Mouse (Mus musculus): ENCODE results near the gene Fam53b. TPM values are rescaled to one million over a fixed set of nuclear protein-coding genes. Genes with fewer than 3 reads are reported as not detected.
A peak's percentile ranks its signal among the peaks of the same experiment; 100 is the strongest.

Fam53b gene
- total and polyA plus RNA-seq, 3 experiments, result 15.6 to 30.9 (median 22.1) TPM

DNA sequence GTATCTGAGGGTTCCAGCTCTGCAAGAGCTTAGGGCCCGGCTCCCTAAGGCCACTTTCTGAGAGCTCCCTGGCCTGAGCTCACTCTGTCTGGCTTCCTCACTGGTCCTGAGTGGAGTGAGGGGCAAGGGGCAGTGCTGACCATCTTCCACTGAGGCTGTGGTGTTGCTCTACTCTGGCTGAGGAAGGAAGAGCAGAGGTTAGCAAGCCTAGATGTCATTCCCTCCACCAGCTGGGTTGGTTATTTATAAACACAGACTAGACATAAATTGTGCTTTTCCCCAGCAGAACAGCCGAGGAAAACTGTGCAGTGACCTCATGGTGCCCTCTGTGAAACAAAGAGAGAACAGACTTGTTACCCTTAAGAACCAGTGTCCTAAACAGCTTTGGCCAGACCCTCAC, 125.8 kb downstream of the Fam53b start:
- Histone ChIP-seq H3K4me2 (ENCODE audit: insufficient read depth, low read depth, poor library complexity, severe bottlenecking) (no peak overlapping the region), H3K9me3 (replicated peaks; ENCODE audit: low read length) (no peaks in the 10 kb centered on the region), H3K27me3 (replicated peaks) (no peaks in the 10 kb centered on the region), H3K4me1 (ENCODE audit: control insufficient read depth in 1 of 2, insufficient read depth in 2 of 2) (peaks cover 13 to 66% of the 10 kb centered on the region in 2 experiments), H3K9ac (ENCODE audit: insufficient read depth, low read depth) (no peak overlapping the region), H3K27ac (ENCODE audit: insufficient read depth, low read depth) (no peak overlapping the region), H3K79me2 (replicated peaks; ENCODE audit: control insufficient read depth, extremely low read depth, insufficient read depth, poor library complexity, severe bottlenecking) (no peaks in the 10 kb centered on the region), H3K4me3 (replicated peaks in 1 of 3; ENCODE audit: low read depth in 2 of 3, low read length in 2 of 3, poor library complexity in 1 of 3) (no peak overlapping the region), H3K36me3 (replicated peaks in 1 of 2; ENCODE audit: control insufficient read depth in 1 of 2, insufficient read depth in 1 of 2, low read length in 1 of 2) (no peaks in the 10 kb centered on the region)
- dilution Hi-C loops (cut with MboI; ENCODE audit: extremely low pct_ligation_motif_present, extremely low pct_unique_long_range_greater_than_20kb, low sequenced_read_pairs), result no loop called here
- no peak for DNase-seq (ENCODE audit: extremely low read depth)
- no peak for TF ChIP-seq ZC3H11A (IDR thresholded peaks at IDR 0.05; ENCODE audit: low read depth, low read length)
- no peak for TF ChIP-seq RAD21 (IDR thresholded peaks at IDR 0.05; ENCODE audit: low read depth, low read length)
- no peak for TF ChIP-seq KAT2A (IDR thresholded peaks at IDR 0.05; ENCODE audit: insufficient replicate concordance, low read length)
- in situ Hi-C loops (cut with MboI; ENCODE audit: low pct_ligation_motif_present, low pct_unique_long_range_greater_than_20kb, low sequenced_read_pairs), result no loop called here

DNA sequence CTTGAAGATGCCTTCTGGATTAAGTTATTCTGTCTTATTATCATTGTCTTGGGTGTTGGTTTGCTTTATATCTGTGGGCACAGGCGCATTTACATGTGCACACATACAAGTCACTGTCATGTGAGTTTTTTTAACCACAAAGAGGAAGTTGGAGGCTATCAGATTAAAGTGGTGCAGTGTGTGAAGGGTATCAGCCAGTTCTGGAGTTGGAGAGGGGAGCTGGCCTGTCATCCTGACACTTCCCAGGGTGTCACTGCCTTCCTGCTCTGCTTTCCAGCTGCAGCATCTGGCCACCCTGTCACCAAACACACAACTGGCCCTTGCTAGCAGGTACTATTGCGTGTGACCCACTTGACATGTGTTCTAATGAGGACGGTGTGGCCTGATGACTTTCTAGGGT, 127.2 kb downstream of the Fam53b start:
- Histone ChIP-seq H3K27me3 (replicated peaks) (no peaks in the 10 kb centered on the region), H3K9ac (ENCODE audit: insufficient read depth, low read depth) (no peak overlapping the region), H3K27ac (ENCODE audit: insufficient read depth, low read depth) (no peak overlapping the region), H3K9me3 (replicated peaks; ENCODE audit: low read length) (no peaks in the 10 kb centered on the region), H3K79me2 (replicated peaks; ENCODE audit: control insufficient read depth, extremely low read depth, insufficient read depth, poor library complexity, severe bottlenecking) (no peaks in the 10 kb centered on the region), H3K36me3 (replicated peaks in 1 of 2; ENCODE audit: control insufficient read depth in 1 of 2, insufficient read depth in 1 of 2, low read length in 1 of 2) (no peaks in the 10 kb centered on the region), H3K4me3 (replicated peaks in 1 of 3; ENCODE audit: low read depth in 2 of 3, low read length in 2 of 3, poor library complexity in 1 of 3) (no peak overlapping the region), H3K4me1 (ENCODE audit: control insufficient read depth in 1 of 2, insufficient read depth in 2 of 2) (peaks cover 13 to 66% of the 10 kb centered on the region in 2 experiments), H3K4me2 (ENCODE audit: insufficient read depth, low read depth, poor library complexity, severe bottlenecking) (no peak overlapping the region)
- peak; percentile 94 for TF ChIP-seq BHLHE40 (IDR thresholded peaks at IDR 0.05; ENCODE audit: low read depth, low read length)
- no peak for TF ChIP-seq KAT2A (IDR thresholded peaks at IDR 0.05; ENCODE audit: insufficient replicate concordance, low read length)
- no peak for TF ChIP-seq ZNF384 (IDR thresholded peaks at IDR 0.05; ENCODE audit: low read depth, low read length)
- TF ChIP-seq EP300 (IDR thresholded peaks at IDR 0.05; ENCODE audit: low read length), result peak; percentile 59
- TF ChIP-seq JUND (conservative IDR thresholded peaks at IDR 0.05; ENCODE audit: low read depth, low read length), result no peak
- peak; percentile 61 for DNase-seq (ENCODE audit: extremely low read depth)
- dilution Hi-C loops (cut with MboI; ENCODE audit: extremely low pct_ligation_motif_present, extremely low pct_unique_long_range_greater_than_20kb, low sequenced_read_pairs) (no loop called here), in situ Hi-C loops (cut with MboI; ENCODE audit: low pct_ligation_motif_present, low pct_unique_long_range_greater_than_20kb, low sequenced_read_pairs) (no loop called here)

DNA sequence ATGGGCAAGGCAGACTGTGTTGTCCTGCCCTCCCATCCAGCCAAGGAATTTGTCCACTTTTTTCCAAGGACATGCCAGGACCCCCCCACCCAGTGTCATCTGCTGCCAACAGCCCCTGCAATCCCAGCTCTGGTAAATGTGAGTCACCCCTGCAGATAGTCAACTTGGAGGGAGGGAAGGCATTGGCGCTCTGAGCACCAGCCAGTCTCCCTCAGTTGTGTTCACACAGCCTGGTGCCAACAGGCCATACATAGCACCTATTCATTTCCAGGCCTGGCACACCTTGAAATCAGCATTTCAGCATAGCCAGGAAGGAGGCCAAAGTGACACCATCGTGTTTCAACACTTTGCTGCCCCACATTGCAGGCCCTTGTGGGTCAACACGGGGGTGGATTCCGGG, 129.8 kb downstream of the Fam53b start:
- Histone ChIP-seq H3K27ac (ENCODE audit: insufficient read depth, low read depth) (no peak overlapping the region), H3K4me3 (replicated peaks in 1 of 3; ENCODE audit: low read depth in 2 of 3, low read length in 2 of 3, poor library complexity in 1 of 3) (no peak overlapping the region), H3K4me1 (ENCODE audit: control insufficient read depth in 1 of 2, insufficient read depth in 2 of 2) (peaks cover 15 to 63% of the 10 kb centered on the region in 2 experiments), H3K9ac (ENCODE audit: insufficient read depth, low read depth) (no peak overlapping the region), H3K27me3 (replicated peaks) (no peaks in the 10 kb centered on the region), H3K4me2 (ENCODE audit: insufficient read depth, low read depth, poor library complexity, severe bottlenecking) (no peak overlapping the region), H3K79me2 (replicated peaks; ENCODE audit: control insufficient read depth, extremely low read depth, insufficient read depth, poor library complexity, severe bottlenecking) (no peaks in the 10 kb centered on the region), H3K36me3 (replicated peaks in 1 of 2; ENCODE audit: control insufficient read depth in 1 of 2, insufficient read depth in 1 of 2, low read length in 1 of 2) (peaks cover 0 to 5% of the 10 kb centered on the region in 2 experiments), H3K9me3 (replicated peaks; ENCODE audit: low read length) (no peaks in the 10 kb centered on the region)
- in situ Hi-C loops (cut with MboI; ENCODE audit: low pct_ligation_motif_present, low pct_unique_long_range_greater_than_20kb, low sequenced_read_pairs) (no loop called here), dilution Hi-C loops (cut with MboI; ENCODE audit: extremely low pct_ligation_motif_present, extremely low pct_unique_long_range_greater_than_20kb, low sequenced_read_pairs) (no loop called here)
- no peak for DNase-seq (ENCODE audit: extremely low read depth)
- no peak for TF ChIP-seq SMC3 (IDR thresholded peaks at IDR 0.05; ENCODE audit: low read depth, low read length)
- no peak for TF ChIP-seq USF1 (IDR thresholded peaks at IDR 0.05; ENCODE audit: low read depth, low read length)
- TF ChIP-seq KAT2A (IDR thresholded peaks at IDR 0.05; ENCODE audit: insufficient replicate concordance, low read length), result no peak
- no peak for TF ChIP-seq NELFE (IDR thresholded peaks at IDR 0.05; ENCODE audit: low read depth, low read length)
- TF ChIP-seq CTCF (conservative IDR thresholded peaks at IDR 0.05 in 1 of 2, IDR thresholded peaks at IDR 0.05 in 1 of 2; ENCODE audit: low read depth in 2 of 2, low read length in 2 of 2), result no peak
- TF ChIP-seq TCF12 (IDR thresholded peaks at IDR 0.05; ENCODE audit: low read depth, low read length), result no peak
- TF ChIP-seq BHLHE40 (IDR thresholded peaks at IDR 0.05; ENCODE audit: low read depth, low read length), result no peak
- TF ChIP-seq MAZ (IDR thresholded peaks at IDR 0.05; ENCODE audit: low read depth, low read length), result no peak
- TF ChIP-seq USF2 (conservative IDR thresholded peaks at IDR 0.05; ENCODE audit: low read depth, low read length), result no peak
- no peak for TF ChIP-seq GABPA (IDR thresholded peaks at IDR 0.05; ENCODE audit: insufficient replicate concordance, low read depth, low read length)
- no peak for TF ChIP-seq TBP (conservative IDR thresholded peaks at IDR 0.05; ENCODE audit: low read depth, low read length)
- no peak for TF ChIP-seq ETS1 (conservative IDR thresholded peaks at IDR 0.05; ENCODE audit: low read depth, low read length)
- TF ChIP-seq ZC3H11A (IDR thresholded peaks at IDR 0.05; ENCODE audit: low read depth, low read length), result no peak
- no peak for TF ChIP-seq EP300 (IDR thresholded peaks at IDR 0.05; ENCODE audit: low read length)
- TF ChIP-seq MAX (IDR thresholded peaks at IDR 0.05; ENCODE audit: low read length), result no peak
- no peak for TF ChIP-seq ZMIZ1 (IDR thresholded peaks at IDR 0.05; ENCODE audit: low read depth, low read length)
- no peak for TF ChIP-seq JUN (IDR thresholded peaks at IDR 0.05; ENCODE audit: insufficient read depth, low read depth, low read length)

Measured in CH12.LX (cell line).